In the genomic region with DNA sequence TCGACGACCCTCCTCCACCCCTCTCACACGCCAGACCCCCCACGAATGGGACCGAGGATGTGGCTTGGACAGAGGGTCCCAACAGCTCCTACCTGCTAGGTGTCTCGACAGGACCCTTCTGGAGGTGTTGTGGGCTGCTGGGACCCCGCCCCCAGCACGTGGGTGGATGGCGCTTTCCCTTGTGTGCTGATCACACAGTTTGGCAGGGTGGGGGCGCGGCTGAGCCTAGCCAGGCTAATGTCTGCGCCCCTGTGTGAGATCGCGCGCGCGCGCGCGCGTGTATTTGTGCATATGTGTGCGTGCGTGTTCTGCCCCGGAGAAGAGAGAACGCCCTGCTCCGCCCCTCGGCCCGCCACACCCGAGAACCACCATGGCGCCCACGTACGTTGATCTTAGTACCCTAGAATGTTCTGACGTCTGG, we compare ENCODE assay signal across 8 mouse cellular contexts. TPM values are rescaled to one million over a fixed set of nuclear protein-coding genes. Genes with fewer than 3 reads are reported as not detected.
DNase-seq lines count a peak whose midpoint lies in the region; ATAC-seq lines count a peak whose summit lies in the region.

TSS of gene Syt5 (minus strand) at position 321 of the 421 bp plus-strand sequence.

- H3K4me2 ChIP-seq in heart, embryonic 13.5 days: peak within 1 kb of the TSS; percentile 65
- peak within 1 kb of the TSS; percentile 78 for H3K4me2 ChIP-seq in forebrain, embryonic 13.5 days
- peak within 1 kb of the TSS; percentile 71 for H3K4me2 ChIP-seq in stomach, embryonic 16.5 days (ENCODE audit: low read depth, low read length)

- no peak within 1 kb of the TSS for H3K27ac ChIP-seq in heart, embryonic 13.5 days (replicated peaks)
- H3K27ac ChIP-seq in forebrain, embryonic 13.5 days: peak within 1 kb of the TSS; percentile 67
- H3K27ac ChIP-seq in stomach, embryonic 16.5 days (ENCODE audit: low read length): no peak within 1 kb of the TSS

- peaks cover 42% of the 10 kb centered on the region for H3K27me3 ChIP-seq in heart, embryonic 13.5 days (replicated peaks)
- no peaks in the 10 kb centered on the region for H3K27me3 ChIP-seq in forebrain, embryonic 13.5 days
- no peaks in the 10 kb centered on the region for H3K27me3 ChIP-seq in stomach, embryonic 16.5 days (ENCODE audit: control insufficient read depth, insufficient read depth, low read length)

- ATAC-seq in heart, embryonic 13.5 days (ENCODE audit: extremely low read depth, insufficient number of reproducible peaks, low FRiP score, low TSS enrichment): no peak
- ATAC-seq in forebrain, embryonic 13.5 days: peak; percentile 84
- peak; percentile 45; the same call in 1 of the 2 replicates for ATAC-seq in megakaryocyte progenitor cell, adult 5-6 weeks (replicated peaks; ENCODE audit: poor library complexity)
- peak; percentile 46; the same call in 1 of the 2 replicates for ATAC-seq in stomach, embryonic 16.5 days (ENCODE audit: insufficient read depth, low FRiP score)

- no peak for DNase-seq in heart, postnatal 36 days
- DNase-seq in T-cell, adult 2 months (ENCODE audit: low spot score): peak; percentile 14
- peak; percentile 55 to 67 for DNase-seq in layer of hippocampus, adult 8-10 months (ENCODE audit: low spot score in 2 of 2)
- no peak for DNase-seq in adrenal gland, postnatal 36 days

- H3K9ac ChIP-seq in heart, embryonic 13.5 days: peak within 1 kb of the TSS; percentile 44
- H3K9ac ChIP-seq in forebrain, embryonic 13.5 days: peak within 1 kb of the TSS; percentile 62
- H3K9ac ChIP-seq in stomach, embryonic 16.5 days (ENCODE audit: low read length): peak within 1 kb of the TSS; percentile 58

- WGBS in heart, embryonic 13.5 days: 11% methylated on average over 33 of the region's 33 CpGs
- 4% methylated on average over 33 of the region's 33 CpGs for WGBS in forebrain, embryonic 13.5 days
- WGBS in stomach, embryonic 16.5 days: 5% methylated on average over 33 of the region's 33 CpGs

- peak within 1 kb of the TSS; percentile 40 for H3K4me3 ChIP-seq in heart, embryonic 13.5 days
- peak within 1 kb of the TSS; percentile 46 for H3K4me3 ChIP-seq in forebrain, embryonic 13.5 days
- H3K4me3 ChIP-seq in stomach, embryonic 16.5 days (replicated peaks; ENCODE audit: low read length): peak within 1 kb of the TSS; percentile 40

- H3K36me3 ChIP-seq in heart, embryonic 13.5 days: no peaks in the 10 kb centered on the region
- H3K36me3 ChIP-seq in forebrain, embryonic 13.5 days (ENCODE audit: poor library complexity, severe bottlenecking): 0 out of 2 replicates have a peak, but pooled peaks cover under 1% of the 10 kb centered on the region
- no peaks in the 10 kb centered on the region for H3K36me3 ChIP-seq in stomach, embryonic 16.5 days (ENCODE audit: control insufficient read depth, insufficient read depth, low read length)

- no peaks in the 10 kb centered on the region for H3K9me3 ChIP-seq in heart, embryonic 13.5 days
- H3K9me3 ChIP-seq in forebrain, embryonic 13.5 days (replicated peaks): no peaks in the 10 kb centered on the region
- no peaks in the 10 kb centered on the region for H3K9me3 ChIP-seq in stomach, embryonic 16.5 days (replicated peaks; ENCODE audit: control insufficient read depth, low read length)

- H3K4me1 ChIP-seq in heart, embryonic 13.5 days: peaks cover 12% of the 10 kb centered on the region
- H3K4me1 ChIP-seq in forebrain, embryonic 13.5 days: peaks cover 17% of the 10 kb centered on the region
- H3K4me1 ChIP-seq in stomach, embryonic 16.5 days (ENCODE audit: control insufficient read depth, insufficient read depth, low read length): peaks cover 10% of the 10 kb centered on the region; the same call in 1 of the 2 replicates

- intact Hi-C loops in heart, postnatal 36 days (cut with DNase I): no loop called here

RNA-seq across cellular contexts. Expression of gene Syt5, which starts in this region (rescaled TPM):
- polyA plus RNA-seq in heart, embryonic 13.5 days (2015; fragmentation: Nextera tagmentation; extraction: Ambion mirVana): 1.4 and 2.7 TPM in 2 replicates
- total RNA-seq in heart, postnatal 36 days (2021): under 1 TPM; 0.54 to 0.89 TPM
- polyA plus RNA-seq in forebrain, embryonic 13.5 days (2015; fragmentation: Nextera tagmentation; extraction: Ambion mirVana): 64.0 and 86.3 TPM in 2 replicates
- total RNA-seq in layer of hippocampus, adult 8-10 months (2022): 100 to 1,000 TPM; 180 to 219 (median 211) TPM
- not detected in 2 replicates for total RNA-seq in megakaryocyte progenitor cell, adult 5-6 weeks (2015)
- total RNA-seq in megakaryocyte progenitor cell, adult 5-6 weeks (2017): not detected in 2 replicates
- 8.5 TPM in 2 replicates for polyA plus RNA-seq in stomach, embryonic 16.5 days (2015; fragmentation: Nextera tagmentation; extraction: Ambion mirVana)
- total RNA-seq in adrenal gland, postnatal 36 days (2021): 1 to 10 TPM; 6.4 to 9.5 TPM

Comparison
In these comparisons a context has a peak if more than half of its experiments do, and no peak if none do; other contexts are left out.
1. RNA of gene Syt5 (total RNA-seq): 180 to 219 TPM in layer of hippocampus, adult 8-10 months; 6.4 to 9.5 TPM in adrenal gland, postnatal 36 days, 0.54 to 0.89 TPM in heart, postnatal 36 days and not detected in megakaryocyte progenitor cell, adult 5-6 weeks; every median in the first group is over 10 times any median in the second.
2. Peak in ATAC-seq in megakaryocyte progenitor cell, adult 5-6 weeks; RNA of the gene not detected or under 1 TPM.
3. DNase-seq: peak in T-cell, adult 2 months (single experiment) and layer of hippocampus, adult 8-10 months (2 of 2); none in heart, postnatal 36 days (0 of 2) and adrenal gland, postnatal 36 days (0 of 2).
4. Peak in every context shown above with its lines, with median percentiles within 50 percentile points of each other: H3K4me2 ChIP-seq, H3K4me3 ChIP-seq and H3K9ac ChIP-seq.